Mouse (Mus musculus): Measurements from ENCODE around the gene Birc6.

GRCm38 (mm10) chr17:74554118-74554517 lies 26.0 kb downstream of the Birc6 start:
- TF ChIP-seq POLR2A (IDR thresholded peaks at IDR 0.05; ENCODE audit: low read depth, low read length) (no peak), CTCF (IDR thresholded peaks at IDR 0.05; ENCODE audit: extremely low read depth, insufficient read depth, insufficient read length, insufficient replicate concordance) (no peak)

Data from spleen, adult 2 months (tissue).